ENCODE assay signal across 38 mouse cellular contexts in the genomic region with DNA sequence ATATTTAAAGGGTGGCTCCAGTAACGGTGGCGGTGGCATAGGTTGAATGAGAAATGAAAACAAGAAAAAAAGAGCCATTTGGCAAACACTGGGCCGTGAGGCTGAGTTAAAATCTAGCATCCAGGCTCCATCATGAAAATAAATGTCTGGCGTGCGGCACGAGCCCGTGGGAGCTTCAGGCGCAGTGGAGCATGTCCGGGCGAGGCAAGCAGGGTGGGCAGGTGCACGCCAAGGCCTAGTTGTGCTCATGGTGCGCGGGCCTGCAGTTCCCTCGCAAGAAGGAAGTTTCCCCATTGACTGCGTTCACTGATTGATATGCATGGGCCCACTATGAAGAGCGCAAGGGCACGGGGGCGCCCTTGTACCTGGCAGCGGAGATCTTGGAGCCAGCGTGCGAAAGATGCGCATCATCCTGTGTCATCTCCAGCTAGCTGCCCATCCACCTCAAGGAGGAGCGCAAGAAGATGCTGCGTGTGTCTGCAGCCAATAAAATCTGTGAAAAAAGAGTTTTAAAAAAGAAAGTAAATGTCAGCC. TPM values are rescaled to one million over a fixed set of nuclear protein-coding genes. Genes with fewer than 3 reads are reported as not detected.
A peak's percentile ranks its signal among the peaks of the same experiment; 100 is the strongest.
DNase-seq lines count a peak whose midpoint lies in the region; ATAC-seq and TF ChIP-seq lines count a peak whose summit lies in the region.
"Had no signal": no experiment of that assay in that cellular context is flagged by ENCODE, and none has a peak within 500 bp of the region (broad histone marks: within the 10 kb centered on the region; RNA-seq: fewer than 3 reads in every experiment).

No protein-coding gene starts in this region.

- H3K9me3 ChIP-seq in megakaryocyte, embryonic 14.5 days, result no peaks in the 10 kb centered on the region
- H3K9me3 ChIP-seq in E14TG2a.4 (ENCODE audit: low read length), result no peaks in the 10 kb centered on the region
- no peaks in the 10 kb centered on the region for H3K9me3 ChIP-seq in midbrain, postnatal 0 days (ENCODE audit: low read length)
- H3K9me3 ChIP-seq: embryonic facial prominence, embryonic 13.5 days; forebrain, embryonic 10.5 days; forebrain, embryonic 15.5 days; heart, embryonic 12.5 days; intestine, embryonic 15.5 days; midbrain, embryonic 10.5 days; midbrain, embryonic 15.5 days; neural tube, embryonic 13.5 days had no signal

- no peak overlapping the region for H3K4me2 ChIP-seq in midbrain, postnatal 0 days (ENCODE audit: low read depth, low read length, poor library complexity, severe bottlenecking)

- H3K36me3 ChIP-seq in megakaryocyte, embryonic 14.5 days (replicated peaks; ENCODE audit: low read length), result peaks cover 32% of the 10 kb centered on the region
- peaks cover 12% of the 10 kb centered on the region for H3K36me3 ChIP-seq in E14TG2a.4 (ENCODE audit: insufficient read depth, low read length)
- H3K36me3 ChIP-seq in midbrain, postnatal 0 days (ENCODE audit: insufficient read depth, low read length), result peaks cover 3% of the 10 kb centered on the region; the same call in 1 of the 2 replicates
- H3K36me3 ChIP-seq: intestine, embryonic 15.5 days; midbrain, embryonic 15.5 days had no signal

- no peaks in the 10 kb centered on the region for H3K27me3 ChIP-seq in cerebellum, adult 2 months (ENCODE audit: control insufficient read depth, insufficient read depth, low read length)
- H3K27me3 ChIP-seq in megakaryocyte, embryonic 14.5 days (replicated peaks), result no peaks in the 10 kb centered on the region
- H3K27me3 ChIP-seq in E14TG2a.4 (ENCODE audit: insufficient read depth, low read length), result peaks cover 39% of the 10 kb centered on the region
- no peaks in the 10 kb centered on the region for H3K27me3 ChIP-seq in midbrain, postnatal 0 days (ENCODE audit: insufficient read depth, low read length)
- H3K27me3 ChIP-seq: embryonic facial prominence, embryonic 13.5 days; forebrain, embryonic 15.5 days; heart, embryonic 12.5 days; intestine, embryonic 15.5 days; midbrain, embryonic 15.5 days; neural tube, embryonic 13.5 days had no signal

- TF ChIP-seq CTCF in cerebellum, adult 2 months (IDR thresholded peaks at IDR 0.05; ENCODE audit: borderline replicate concordance, insufficient read depth, low read depth, low read length), result no peak
- TF ChIP-seq CTCF in E14TG2a.4 (conservative IDR thresholded peaks at IDR 0.05; ENCODE audit: low read length), result no peak
- no peak for TF ChIP-seq CTCF in midbrain, postnatal 0 days (IDR thresholded peaks at IDR 0.05)

- H3K9ac ChIP-seq in midbrain, postnatal 0 days (replicated peaks; ENCODE audit: low read length, poor library complexity, severe bottlenecking), result no peak overlapping the region
- H3K9ac ChIP-seq: heart, embryonic 12.5 days; intestine, embryonic 15.5 days; midbrain, embryonic 15.5 days; neural tube, embryonic 13.5 days had no signal

- H3K4me1 ChIP-seq in cerebellum, adult 2 months (ENCODE audit: control insufficient read depth, insufficient read depth, low read length), result no peaks in the 10 kb centered on the region
- H3K4me1 ChIP-seq in megakaryocyte, embryonic 14.5 days, result peaks cover 19% of the 10 kb centered on the region
- H3K4me1 ChIP-seq in E14TG2a.4 (replicated peaks; ENCODE audit: low read depth, low read length), result peaks cover 6% of the 10 kb centered on the region; the same call in 1 of the 2 replicates
- no peaks in the 10 kb centered on the region for H3K4me1 ChIP-seq in midbrain, postnatal 0 days (ENCODE audit: insufficient read depth, low read length)
- H3K4me1 ChIP-seq: heart, embryonic 12.5 days had no signal

- TF ChIP-seq POLR2A in cerebellum, adult 2 months (IDR thresholded peaks at IDR 0.05; ENCODE audit: borderline replicate concordance, insufficient read depth, low read length), result no peak

- H3K27ac ChIP-seq in cerebellum, adult 2 months (ENCODE audit: insufficient read depth, low read length), result no peak overlapping the region
- no peak overlapping the region for H3K27ac ChIP-seq in midbrain, postnatal 0 days (ENCODE audit: low read depth, low read length)
- H3K27ac ChIP-seq: embryonic facial prominence, embryonic 13.5 days; intestine, embryonic 15.5 days; kidney, postnatal 0 days; liver, embryonic 14.5 days; midbrain, embryonic 15.5 days; neural tube, embryonic 13.5 days had no signal

- no peak for ATAC-seq in megakaryocyte, adult 5-6 weeks (ENCODE audit: poor library complexity, severe bottlenecking)
- ATAC-seq in midbrain, postnatal 0 days (ENCODE audit: low FRiP score), result no peak
- ATAC-seq: activated CD4-positive, CD25-positive, alpha-beta regulatory T cell, adult 4 months; forebrain, embryonic 15.5 days; hindbrain, embryonic 16.5 days; intestine, embryonic 15.5 days; midbrain, embryonic 15.5 days had no signal

- 84% methylated on average over 24 of the region's 24 CpGs for WGBS in cerebellum, adult 2 months
- 95% methylated on average over 24 of the region's 24 CpGs for WGBS in midbrain, postnatal 0 days

- no peak overlapping the region for H3K4me3 ChIP-seq in cerebellum, adult 2 months (replicated peaks; ENCODE audit: insufficient read depth, low read depth, low read length)
- H3K4me3 ChIP-seq in megakaryocyte, embryonic 14.5 days (replicated peaks), result peak overlapping the region; percentile 62
- peak overlapping the region; percentile 32; the same call in 1 of the 2 replicates for H3K4me3 ChIP-seq in E14TG2a.4 (replicated peaks; ENCODE audit: low read length)
- no peak overlapping the region for H3K4me3 ChIP-seq in midbrain, postnatal 0 days (ENCODE audit: low read depth, low read length)
- H3K4me3 ChIP-seq: forebrain, embryonic 15.5 days; intestine, embryonic 15.5 days; midbrain, embryonic 15.5 days; neural tube, embryonic 13.5 days had no signal

- peak; percentile 27 for DNase-seq in cerebellum, adult 9-10 months
- no peak for DNase-seq in cerebellum, adult 2 months
- DNase-seq in ZHBTc4 (ENCODE audit: low read depth, low spot score), result peak; percentile 16
- DNase-seq in midbrain, postnatal 0 days (ENCODE audit: low spot score), result no peak
- DNase-seq in right cerebral cortex, postnatal 4 days, result no peak
- DNase-seq: adrenal gland, adult 2 months; adrenal gland, postnatal 36 days; gastrocnemius, postnatal 25 days; heart, adult 18-20 months; kidney, adult 8-10 months; liver; lung, adult 2 months; lung, postnatal 10 days; thymus, adult 2 months had no signal

RNA-seq across cellular contexts. Expression of a gene that starts 15.6 kb away (rescaled TPM):
- 0.10 and 0.13 TPM in 2 replicates for polyA plus RNA-seq in cerebellum, adult 2 months (2012; rRNA removed)
- not detected in 2 replicates for polyA plus RNA-seq in megakaryocyte, embryonic 14.5 days (2012; ENCODE audit: insufficient read depth, low replicate concordance)
- total RNA-seq in megakaryocyte, adult 5-6 weeks (2015), result 0.30 TPM in 1 of 2 replicates, not detected in the other
- total RNA-seq in megakaryocyte, adult 5-6 weeks (2017), result not detected in 2 replicates
- not detected in 2 replicates for total RNA-seq in midbrain, postnatal 0 days (2014; rRNA removed)
- polyA plus RNA-seq in midbrain, postnatal 0 days (2015; fragmentation: Nextera tagmentation; extraction: Ambion mirVana), result not detected in 2 replicates
- total RNA-seq: adrenal gland, adult 2 months; adrenal gland, postnatal 36 days; common myeloid progenitor, adult 5-6 weeks; gastrocnemius, adult 18-20 months; gastrocnemius, postnatal 25 days; heart, adult 18-20 months; hematopoietic stem cell, adult 5-6 weeks; left cerebral cortex, postnatal 14 days had no signal
- polyA plus RNA-seq: activated CD4-positive, CD25-positive, alpha-beta regulatory T cell, adult 4 months; adrenal gland, adult 2 months; brain, embryonic 14.5 days; embryonic facial prominence, embryonic 13.5 days; forebrain, embryonic 10.5 days; forebrain, embryonic 15.5 days; heart, embryonic 12.5 days; heart, postnatal 0 days; hindbrain, embryonic 16.5 days; intestine, embryonic 15.5 days; kidney, postnatal 0 days; large intestine, adult 2 months; limb, embryonic 11.5 days; liver, embryonic 14.5 days; lung, adult 2 months; macrophage; midbrain, embryonic 10.5 days; midbrain, embryonic 15.5 days; neural tube, embryonic 13.5 days had no signal

Comparison
In these comparisons a context has a peak if more than half of its experiments do, and no peak if none do; other contexts are left out.
1. DNase-seq: peak in cerebellum, adult 9-10 months (single experiment) and ZHBTc4 (single experiment); none in cerebellum, adult 2 months (0 of 2), midbrain, postnatal 0 days (single experiment) and right cerebral cortex, postnatal 4 days (single experiment).
2. H3K4me3 ChIP-seq: peak in megakaryocyte, embryonic 14.5 days (single experiment) and E14TG2a.4 (single experiment); none in cerebellum, adult 2 months (single experiment) and midbrain, postnatal 0 days (single experiment).